Mouse (Mus musculus) lung, postnatal 0 days (tissue): ENCODE measurements around the gene Notch4. TPM values are rescaled to one million over a fixed set of nuclear protein-coding genes. Genes with fewer than 3 reads are reported as not detected.

Experiments used
- ATAC-seq: fragments of 200-750 bp; cut with Nextera tagmentation; 2 replicates; pipeline ENCODE4 v1.8.0; 2017; ENCODE audit warnings: moderate library complexity
- DNase-seq: peaks from one replicate; pipeline ENCODE4 v3.0.0-alpha.2; 2016; ENCODE audit warnings: low spot score
- H3K27ac ChIP-seq: fragments of 300-500 bp; sonication (generic); 2 replicates; pipeline ENCODE4 v1.5.1; 2014; ENCODE audit warnings: antibody characterized with exemption, mild to moderate bottlenecking, low read length, mixed read lengths
- H3K27me3 ChIP-seq: fragments of 300-500 bp; sonication (generic); replicated peaks from 2 replicates; pipeline ENCODE4 v1.6.1; 2014; ENCODE audit warnings: low read length, mixed read lengths; ENCODE audit not compliant: insufficient read depth
- H3K36me3 ChIP-seq: fragments of 300-500 bp; sonication (generic); 2 replicates; pipeline ENCODE4 v1.6.1; 2014; ENCODE audit warnings: low read length, mixed read lengths; ENCODE audit not compliant: insufficient read depth
- H3K4me1 ChIP-seq: fragments of 300-500 bp; sonication (generic); 2 replicates; pipeline ENCODE4 v1.6.1; 2014; ENCODE audit warnings: antibody characterized with exemption, low read depth, low read length, mixed read lengths; ENCODE audit not compliant: insufficient read depth
- H3K4me2 ChIP-seq: fragments of 300-500 bp; sonication (generic); replicated peaks from 2 replicates; pipeline ENCODE4 v1.6.1; 2014; ENCODE audit warnings: low read depth, mild to moderate bottlenecking, low read length, moderate library complexity, mixed read lengths
- H3K4me3 ChIP-seq: fragments of 300-500 bp; sonication (generic); 2 replicates; pipeline ENCODE4 v1.5.1; 2014; ENCODE audit warnings: low read depth, low read length
- H3K9ac ChIP-seq: fragments of 300-500 bp; sonication (generic); replicated peaks from 2 replicates; pipeline ENCODE4 v1.6.1; 2014; ENCODE audit warnings: low read depth, mild to moderate bottlenecking
- H3K9me3 ChIP-seq: fragments of 300-500 bp; sonication (generic); 2 replicates; pipeline ENCODE4 v1.6.1; 2016; ENCODE audit warnings: low read length, mixed read lengths
- CTCF ChIP-seq: IDR thresholded peaks from 2 replicates; pipeline ENCODE4 v1.5.1; 2016; ENCODE audit warnings: antibody characterized with exemption, mild to moderate bottlenecking
- EP300 ChIP-seq: IDR thresholded peaks from 2 replicates; pipeline ENCODE4 v1.6.1; 2016; ENCODE audit warnings: antibody characterized with exemption, mild to moderate bottlenecking, control low read depth
- WGBS: fragments of 180-500 bp; shearing (Covaris S2); extraction: QIAGEN DNeasy Blood & Tissue Kit; methylation state at CpG from one replicate; pipeline ENCODE4 v1.1.7; 2014; 5-methylcytosine and 5-hydroxymethylcytosine counted together
- polyA plus RNA-seq: library from polyadenylated mRNA; unstranded; fragments of >200 nt; fragmentation: Nextera tagmentation; extraction: Ambion mirVana; gene quantifications from 2 replicates; pipeline ENCODE4 v1.2.1, GENCODE M21; 2015

Gene Notch4
- polyA plus RNA-seq, 1 experiment from 2014 or later: 24.8 TPM

DNA sequence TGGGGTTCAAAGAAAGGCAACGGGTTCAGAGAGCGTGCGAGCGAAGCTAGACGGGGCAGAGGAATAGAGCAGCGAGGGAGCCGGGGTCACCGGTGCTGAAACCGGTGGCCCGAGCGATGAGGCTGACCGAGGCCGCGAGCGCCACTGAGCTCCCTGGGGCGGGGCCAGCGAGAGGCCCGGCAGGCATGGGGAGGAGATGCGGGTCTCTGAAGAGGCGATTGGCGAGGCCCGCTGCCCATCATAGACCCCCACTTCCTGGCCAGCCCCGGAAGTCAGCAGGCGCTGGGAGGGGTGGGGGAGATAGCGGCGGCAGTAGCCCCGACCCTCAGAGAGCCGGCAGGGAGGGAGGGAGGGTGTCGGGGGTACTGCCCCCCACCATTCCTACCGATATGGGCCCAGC is 41.5 kb downstream of the Notch4 start:
- TF ChIP-seq CTCF (no peak), EP300 (no peak)
- peaks cover 21% of the 10 kb centered on the region for H3K4me1 ChIP-seq
- H3K9me3 ChIP-seq: no peaks in the 10 kb centered on the region

DNA sequence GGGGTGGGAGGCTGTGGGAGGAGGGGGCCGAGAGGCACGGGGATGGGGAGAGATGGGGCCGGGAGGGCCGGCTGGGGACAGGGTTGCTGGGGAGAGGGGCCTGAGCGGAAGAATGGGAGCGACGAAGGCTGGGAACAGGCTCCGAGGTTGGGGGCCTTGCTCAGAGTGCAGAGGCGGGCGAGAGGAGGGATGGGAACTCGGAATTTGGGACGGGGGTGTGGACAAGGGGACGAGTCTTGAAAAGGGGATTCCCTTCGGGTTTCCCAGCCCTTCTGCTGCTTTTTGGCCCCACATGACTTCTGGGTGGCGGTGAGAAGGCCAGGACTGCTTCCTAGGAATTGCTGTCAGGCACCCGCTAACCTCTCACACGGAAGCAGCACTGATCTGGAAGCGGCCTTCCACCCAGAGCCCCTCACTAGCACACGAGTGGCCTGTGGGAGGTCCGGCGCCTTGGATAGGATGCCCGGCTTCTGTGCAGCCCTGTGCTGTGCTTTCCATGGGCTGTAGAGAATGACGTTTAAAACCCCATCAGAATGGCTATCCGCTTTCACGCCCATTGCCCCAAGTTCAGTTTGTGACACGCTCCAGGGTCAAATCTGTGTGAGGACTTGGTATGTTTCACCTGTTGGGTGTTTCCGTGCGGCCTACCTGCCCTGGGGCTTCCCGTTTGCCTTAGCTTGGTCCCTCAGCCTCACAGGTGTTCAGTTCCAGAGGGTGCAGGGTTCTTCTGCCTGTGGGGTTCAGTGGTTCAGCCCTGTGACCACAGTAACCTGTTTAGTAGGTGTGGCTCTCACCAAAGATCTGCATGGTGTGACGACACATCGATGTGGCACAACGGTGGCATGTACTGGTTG is 42.3 kb downstream of the Notch4 start:
- peak overlapping the region; percentile 74 for H3K9ac ChIP-seq
- 10% methylated on average over 29 of the region's 32 CpGs for WGBS

More for the DNA sequence above, 41.5 kb downstream of the Notch4 start:
- H3K9ac ChIP-seq: peak overlapping the region; percentile 74
- H3K36me3 ChIP-seq: no peaks in the 10 kb centered on the region
- H3K4me3 ChIP-seq: peak overlapping the region; percentile 81
- WGBS: 3% methylated on average over 20 of the region's 30 CpGs
- peak overlapping the region; percentile 96 for H3K27ac ChIP-seq
- H3K4me2 ChIP-seq: peak overlapping the region; percentile 96
- peak; percentile 97 for DNase-seq
- peak; percentile 33 for ATAC-seq
- H3K27me3 ChIP-seq: no peaks in the 10 kb centered on the region

DNA sequence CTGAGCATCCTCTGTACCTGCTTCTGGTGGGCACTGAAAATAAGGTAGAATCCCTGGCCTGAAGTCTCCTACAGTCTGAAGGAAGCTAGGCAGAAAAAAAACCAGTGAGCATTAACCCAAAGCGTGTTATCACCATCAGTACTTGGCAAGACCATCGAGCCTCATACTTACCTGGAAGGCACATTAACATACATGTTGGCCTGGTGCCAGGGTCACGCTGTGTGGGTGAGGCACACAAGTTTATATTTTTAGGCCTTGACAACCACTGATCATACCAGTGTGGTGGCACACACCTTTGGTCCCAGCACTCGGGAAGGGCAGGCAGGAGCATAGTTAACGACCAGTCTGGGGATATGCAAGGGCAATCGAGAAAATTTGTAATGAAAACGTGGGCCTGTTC is 43.9 kb downstream of the Notch4 start:
- peaks cover 12% of the 10 kb centered on the region for H3K4me1 ChIP-seq
- no peak overlapping the region for H3K27ac ChIP-seq
- no peak for ATAC-seq
- no peak overlapping the region for H3K4me3 ChIP-seq
- no peak overlapping the region for H3K9ac ChIP-seq
- peaks cover 11% of the 10 kb centered on the region for H3K36me3 ChIP-seq
- no peak overlapping the region for H3K4me2 ChIP-seq
- WGBS: 66% methylated on average over 7 of the region's 7 CpGs
- no peak for DNase-seq
- TF ChIP-seq EP300 (no peak), CTCF (no peak)
- H3K27me3 ChIP-seq: no peaks in the 10 kb centered on the region
- H3K9me3 ChIP-seq: no peaks in the 10 kb centered on the region

More for the DNA sequence above, 42.3 kb downstream of the Notch4 start:
- DNase-seq: peak; percentile 46
- no peak for TF ChIP-seq EP300
- TF ChIP-seq CTCF: no peak
- H3K9me3 ChIP-seq: no peaks in the 10 kb centered on the region
- H3K36me3 ChIP-seq: peaks cover 3% of the 10 kb centered on the region; the same call in 1 of the 2 replicates
- H3K4me2 ChIP-seq: peak overlapping the region; percentile 96
- H3K4me1 ChIP-seq: peaks cover 21% of the 10 kb centered on the region
- H3K27ac ChIP-seq: peak overlapping the region; percentile 96
- no peaks in the 10 kb centered on the region for H3K27me3 ChIP-seq
- ATAC-seq: no peak
- peak overlapping the region; percentile 81 for H3K4me3 ChIP-seq

DNA sequence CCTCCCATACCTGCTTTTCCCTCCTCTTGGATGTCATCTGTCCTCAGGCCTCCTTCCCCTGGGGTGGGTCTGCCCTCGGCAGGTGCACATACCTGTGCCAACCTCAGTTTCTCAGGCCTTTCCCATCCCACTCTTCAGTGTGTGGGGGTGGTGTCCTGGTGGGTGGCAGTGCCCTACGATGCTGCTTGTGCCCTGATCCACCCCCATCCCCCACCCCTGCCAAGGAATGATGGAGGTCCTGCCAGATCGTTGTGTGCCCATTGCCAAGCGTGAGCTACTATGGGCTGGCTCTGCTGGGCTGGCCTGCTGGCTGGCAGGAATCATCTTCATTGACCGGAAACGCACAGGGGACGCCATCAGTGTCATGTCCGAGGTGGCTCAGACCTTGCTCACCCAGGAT is 47.0 kb downstream of the Notch4 start:
- Histone ChIP-seq H3K4me3 (no peak overlapping the region), H3K27ac (no peak overlapping the region), H3K36me3 (peaks cover 19% of the 10 kb centered on the region), H3K9ac (no peak overlapping the region), H3K4me1 (0 out of 2 replicates have a peak, but pooled peaks cover 5% of the 10 kb centered on the region), H3K4me2 (no peak overlapping the region), H3K27me3 (no peaks in the 10 kb centered on the region), H3K9me3 (no peaks in the 10 kb centered on the region)
- 87% methylated on average over 8 of the region's 8 CpGs for WGBS
- DNase-seq (no peak), ATAC-seq (no peak)
- TF ChIP-seq EP300: no peak

DNA sequence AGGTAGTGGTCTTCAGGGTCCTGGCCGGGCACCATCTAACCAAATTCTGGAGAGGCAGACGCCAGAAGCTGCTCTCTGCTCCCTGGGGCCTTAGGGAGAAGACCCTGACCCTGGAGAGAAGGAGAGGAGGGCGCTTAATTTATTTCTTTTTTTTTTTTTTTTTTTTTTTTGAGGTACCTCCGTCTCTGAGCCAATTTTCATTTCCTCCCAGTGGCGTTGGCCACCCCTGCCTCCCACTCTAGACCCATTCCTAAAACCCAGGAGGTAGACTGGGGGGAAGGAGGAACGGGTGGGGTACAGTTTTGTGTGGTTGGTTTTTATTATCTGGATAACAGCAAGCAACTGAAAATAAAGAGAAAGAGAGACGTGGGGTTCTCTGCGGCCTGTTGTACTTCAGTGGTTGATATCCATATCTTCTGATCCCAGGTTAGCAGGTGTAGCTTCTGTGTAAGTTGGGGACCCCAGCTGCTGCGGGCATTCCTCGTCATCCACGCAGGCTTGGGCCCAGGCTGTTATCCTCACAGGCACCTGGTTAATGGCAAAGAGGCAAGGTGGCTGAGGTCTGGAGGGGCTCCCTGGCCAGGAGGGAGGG is 49.1 kb downstream of the Notch4 start:
- 75% methylated on average over 11 of the region's 11 CpGs for WGBS
- Histone ChIP-seq H3K27ac (no peak overlapping the region), H3K4me3 (no peak overlapping the region), H3K9me3 (no peaks in the 10 kb centered on the region), H3K9ac (no peak overlapping the region), H3K27me3 (no peaks in the 10 kb centered on the region), H3K4me2 (no peak overlapping the region), H3K36me3 (peaks cover 26% of the 10 kb centered on the region), H3K4me1 (0 out of 2 replicates have a peak, but pooled peaks cover 5% of the 10 kb centered on the region)
- no peak for DNase-seq
- ATAC-seq: no peak
- TF ChIP-seq CTCF: no peak
- no peak for TF ChIP-seq EP300

DNA sequence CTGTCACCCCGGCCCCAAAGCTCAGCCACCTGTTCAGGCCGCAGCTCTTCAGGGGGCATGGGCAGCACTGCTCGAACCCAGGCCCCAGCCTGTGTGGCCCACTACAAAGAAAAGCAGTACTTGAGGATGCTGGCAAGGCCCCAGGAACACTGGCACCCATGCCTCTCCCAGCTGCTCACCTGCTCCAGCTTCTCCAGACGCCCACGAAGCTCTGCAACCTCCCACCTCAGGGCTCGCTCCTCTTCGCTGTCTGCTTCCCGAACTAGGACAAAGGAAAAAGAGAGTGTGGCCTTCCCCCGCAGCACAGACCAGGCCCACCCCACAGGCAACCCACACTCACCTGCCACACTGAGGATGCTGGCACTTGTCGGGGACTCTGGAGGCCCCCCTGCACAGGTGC is 49.8 kb downstream of the Notch4 start:
- WGBS: 89% methylated on average over 10 of the region's 10 CpGs
- 0 out of 2 replicates have a peak, but pooled peaks cover under 1% of the 10 kb centered on the region for H3K4me1 ChIP-seq
- no peak overlapping the region for H3K27ac ChIP-seq
- H3K36me3 ChIP-seq: peaks cover 26% of the 10 kb centered on the region
- no peak overlapping the region for H3K9ac ChIP-seq
- TF ChIP-seq CTCF: no peak
- TF ChIP-seq EP300: no peak
- H3K4me3 ChIP-seq: no peak overlapping the region
- DNase-seq (no peak), ATAC-seq (no peak)
- no peaks in the 10 kb centered on the region for H3K27me3 ChIP-seq
- no peaks in the 10 kb centered on the region for H3K9me3 ChIP-seq
- no peak overlapping the region for H3K4me2 ChIP-seq
